Mouse (Mus musculus) heart, postnatal 36 days (tissue): ENCODE measurements around the gene Ephb6. TPM values are rescaled to one million over a fixed set of nuclear protein-coding genes. Genes with fewer than 3 reads are reported as not detected.

Experiments used
- total RNA-seq, 2 experiments: library from RNA; stranded (reverse); gene quantifications; 2 replicates each; pipeline ENCODE4 v1.2.3; 2021

The Ephb6 gene
- total RNA-seq, 2 experiments from 2014 or later = 1.3 to 2.1 TPM

Other genes starting within 250 kb of the Ephb6 start
- gene Prss3, start 227.8 kb upstream of the Ephb6 start, total RNA-seq = not detected
- not detected for gene Gm5771, start 213.1 kb upstream of the Ephb6 start, total RNA-seq
- gene Gm10334, start 159.3 kb upstream of the Ephb6 start, total RNA-seq = not detected
- not detected for gene Prss1, start 146.6 kb upstream of the Ephb6 start, total RNA-seq
- gene Prss2, start 83.7 kb upstream of the Ephb6 start, total RNA-seq = not detected
- gene Trpv6, start 30.9 kb downstream of the Ephb6 start, total RNA-seq = not detected
- not detected for gene Trpv5, start 75.3 kb downstream of the Ephb6 start, total RNA-seq
- gene Llcfc1, start 78.9 kb downstream of the Ephb6 start, total RNA-seq = not detected
- under 1 TPM; 0.11 to 0.50 TPM for gene Kel, start 98.9 kb downstream of the Ephb6 start, total RNA-seq
- not detected for gene Olfr459, start 169.7 kb downstream of the Ephb6 start, total RNA-seq
- not detected for gene Pip, start 242.1 kb downstream of the Ephb6 start, total RNA-seq
- not detected for gene Sval2, start 247.5 kb downstream of the Ephb6 start, total RNA-seq